In genomic region chr12:111413300-111413699, GRCm38 (mm10) we compare ENCODE assay signal across 8 mouse cellular contexts. TPM values are rescaled to one million over a fixed set of nuclear protein-coding genes. Genes with fewer than 3 reads are reported as not detected.
A peak's percentile ranks its signal among the peaks of the same experiment; 100 is the strongest.
DNase-seq lines count a peak whose midpoint lies in the region; ATAC-seq lines count a peak whose summit lies in the region.

No protein-coding gene starts in this region.

- no peaks in the 10 kb centered on the region for H3K36me3 ChIP-seq in hindbrain, embryonic 13.5 days

- H3K27me3 ChIP-seq in hindbrain, embryonic 13.5 days, result peaks cover 42% of the 10 kb centered on the region

- H3K27ac ChIP-seq in hindbrain, embryonic 13.5 days, result 0 out of 2 replicates have a peak overlapping the region, but pooled peaks have one; percentile 48

- ATAC-seq in hindbrain, embryonic 13.5 days (ENCODE audit: low FRiP score), result peak; percentile 76

- WGBS in hindbrain, embryonic 13.5 days, result 2% methylated on average over 21 of the region's 21 CpGs

- DNase-seq in Muller cell, postnatal 12 days (ENCODE audit: inconsistent ontology term), result peak; percentile 94
- DNase-seq in cerebellum, postnatal 10 days, result peak; percentile 95
- DNase-seq in frontal cortex, postnatal 14 days (ENCODE audit: low spot score in 2 of 2), result peak; percentile 70 to 82
- peak; percentile 82 to 91 for DNase-seq in layer of hippocampus, postnatal 25 days (ENCODE audit: extremely low spot score in 1 of 2, low spot score in 1 of 2)
- peak; percentile 93 for DNase-seq in lung, postnatal 25 days (ENCODE audit: low spot score)
- peak; percentile 95 for DNase-seq in retina, embryonic 14.5 days (ENCODE audit: low spot score)
- peak; percentile 67 to 70 for DNase-seq in thymus, postnatal 36 days

- H3K4me3 ChIP-seq in hindbrain, embryonic 13.5 days, result peak overlapping the region; percentile 34

- peaks cover 36% of the 10 kb centered on the region for H3K4me1 ChIP-seq in hindbrain, embryonic 13.5 days (replicated peaks)

- H3K9me3 ChIP-seq in hindbrain, embryonic 13.5 days, result no peaks in the 10 kb centered on the region

- peak overlapping the region; percentile 53 for H3K4me2 ChIP-seq in hindbrain, embryonic 13.5 days

- peak overlapping the region; percentile 67 for H3K9ac ChIP-seq in hindbrain, embryonic 13.5 days

RNA-seq across cellular contexts. Expression of gene Exoc3l4, which starts 3.5 kb away (rescaled TPM):
- polyA plus RNA-seq in hindbrain, embryonic 13.5 days (2015; fragmentation: Nextera tagmentation; extraction: Ambion mirVana), result 2.0 and 2.1 TPM in 2 replicates
- total RNA-seq in layer of hippocampus, postnatal 25 days (2021), result 1 to 10 TPM; 2.6 to 3.4 TPM

RNA-seq across cellular contexts. Expression of gene Lbhd2, which starts 6.7 kb away (rescaled TPM):
- polyA plus RNA-seq in hindbrain, embryonic 13.5 days (2015; fragmentation: Nextera tagmentation; extraction: Ambion mirVana), result 0.26 and 0.52 TPM in 2 replicates
- under 1 TPM in 1 of 2 experiments, not detected in 1; 0.86 TPM for total RNA-seq in layer of hippocampus, postnatal 25 days (2021)

RNA-seq across cellular contexts. Expression of gene Tnfaip2, which starts 29.0 kb away (rescaled TPM):
- 1.6 and 1.8 TPM in 2 replicates for polyA plus RNA-seq in hindbrain, embryonic 13.5 days (2015; fragmentation: Nextera tagmentation; extraction: Ambion mirVana)
- under 1 TPM; 0.63 to 0.81 TPM for total RNA-seq in layer of hippocampus, postnatal 25 days (2021)

RNA-seq across cellular contexts. Expression of gene Cdc42bpb, which starts 35.8 kb away (rescaled TPM):
- 35.0 and 36.5 TPM in 2 replicates for polyA plus RNA-seq in hindbrain, embryonic 13.5 days (2015; fragmentation: Nextera tagmentation; extraction: Ambion mirVana)
- total RNA-seq in layer of hippocampus, postnatal 25 days (2021), result 100 to 1,000 TPM; 107 to 117 TPM

Comparison
In these comparisons a context has a peak if more than half of its experiments do, and no peak if none do; other contexts are left out.
1. Peak in every context shown above with its lines: DNase-seq, ATAC-seq, H3K4me3 ChIP-seq and H3K27ac ChIP-seq.